Mouse (Mus musculus) heart, adult 2 months (tissue): ENCODE results near the gene 4930415O20Rik. TPM values are rescaled to one million over a fixed set of nuclear protein-coding genes. Genes with fewer than 3 reads are reported as not detected.

ENCODE experiments used
- DNase-seq, 2 experiments: peaks; one replicate each; pipeline ENCODE4 v3.0.0; 2021
- H3K27ac ChIP-seq: fragments of 200-600 bp; 2 replicates; pipeline ENCODE4 v1.8.1; 2022
- H3K27me3 ChIP-seq: fragments of 200-500 bp; 2 replicates; pipeline ENCODE4 v1.6.1; 2012; ENCODE audit warnings: mild to moderate bottlenecking, low read length, inconsistent platforms, mixed read lengths; ENCODE audit not compliant: control insufficient read depth, insufficient read depth
- H3K36me3 ChIP-seq: fragments of 200-500 bp; 2 replicates; pipeline ENCODE4 v1.6.1; 2012; ENCODE audit warnings: low read length, inconsistent platforms; ENCODE audit not compliant: control insufficient read depth, insufficient read depth
- H3K4me1 ChIP-seq: fragments of 200-500 bp; 2 replicates; pipeline ENCODE4 v1.6.1; 2011; ENCODE audit warnings: low read length; ENCODE audit not compliant: control insufficient read depth, insufficient read depth
- H3K4me3 ChIP-seq: fragments of 200-600 bp; 2 replicates; pipeline ENCODE4 v1.8.1; 2022
- H3K79me2 ChIP-seq: fragments of 200-500 bp; replicated peaks from 2 replicates; pipeline ENCODE4 v1.6.1; 2012; ENCODE audit warnings: mild to moderate bottlenecking, inconsistent platforms, low read length, moderate library complexity, mixed read lengths; ENCODE audit not compliant: control insufficient read depth, insufficient read depth
- H3K9ac ChIP-seq: fragments of 200-500 bp; 2 replicates; pipeline ENCODE4 v1.6.1; 2012; ENCODE audit warnings: low read depth, mild to moderate bottlenecking, control low read depth, inconsistent platforms, low read length, mixed read lengths
- CTCF ChIP-seq: fragments of 200-600 bp; IDR thresholded peaks from 2 replicates; pipeline ENCODE4 v1.8.1; 2022; ENCODE audit warnings: antibody characterized with exemption, mild to moderate bottlenecking, moderate library complexity
- EP300 ChIP-seq: fragments of 200-500 bp; IDR thresholded peaks from 2 replicates; pipeline ENCODE4 v1.6.1; 2011; ENCODE audit warnings: low read depth, low read length, control low read depth; ENCODE audit not compliant: insufficient read depth
- POLR2A ChIP-seq: fragments of 200-500 bp; IDR thresholded peaks from 2 replicates; pipeline ENCODE4 v1.6.1; 2011; ENCODE audit warnings: mild to moderate bottlenecking, low read depth, low read length, control low read depth; ENCODE audit not compliant: insufficient read depth
- WGBS: fragments of 180-500 bp; shearing (Covaris S2); methylation state at CpG from one replicate; pipeline ENCODE4 v1.1.7; 2018; 5-methylcytosine and 5-hydroxymethylcytosine counted together
- intact Hi-C: fragments of 180-260 bp; cut with DNase I; formaldehyde crosslinking; loops from one replicate; pipeline ENCODE4 v1.15.1; 2025
- polyA plus RNA-seq: library from polyadenylated mRNA; depleted of rRNA; stranded (reverse); fragments of >200 nt; gene quantifications from 2 replicates; pipeline ENCODE4 v1.2.3, GENCODE M21; 2012
- total RNA-seq, 2 experiments: library from RNA; stranded (reverse); gene quantifications; 2 replicates each; pipeline ENCODE4 v1.2.3; 2021

4930415O20Rik gene
- total and polyA plus RNA-seq, 3 experiments, result 1.6 to 2.1 TPM; not detected in 1

DNA sequence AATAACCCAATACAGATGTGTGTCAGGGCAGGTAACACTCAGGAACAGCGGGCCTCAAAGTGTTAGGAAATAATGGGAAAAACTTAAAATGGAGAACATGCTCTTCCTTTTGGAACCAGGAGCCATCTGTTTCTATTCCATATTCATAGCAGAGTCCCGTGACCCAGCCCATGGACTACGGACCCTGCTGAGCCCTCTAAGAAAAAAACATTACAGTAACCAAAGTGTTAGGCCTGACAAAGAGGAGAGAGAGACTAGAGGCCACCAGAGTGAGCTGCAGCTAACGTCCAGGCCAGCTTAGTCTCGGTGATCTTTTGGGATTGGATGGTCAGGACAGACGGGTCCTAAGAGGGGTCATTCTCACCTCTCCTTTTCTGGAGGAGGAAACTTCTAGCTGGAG is 44.2 kb downstream of the 4930415O20Rik start:
- no peak for TF ChIP-seq POLR2A
- TF ChIP-seq EP300, result no peak
- no peak for TF ChIP-seq CTCF
- intact Hi-C loops, result no loop called here
- Histone ChIP-seq H3K79me2 (no peaks in the 10 kb centered on the region; the same call in 1 of the 2 replicates), H3K9ac (no peak overlapping the region), H3K27me3 (no peaks in the 10 kb centered on the region), H3K4me1 (peaks cover 1% of the 10 kb centered on the region; the same call in 1 of the 2 replicates), H3K4me3 (no peak overlapping the region), H3K27ac (no peak overlapping the region; the same call in 1 of the 2 replicates), H3K36me3 (no peaks in the 10 kb centered on the region)
- 63% methylated on average over 6 of the region's 6 CpGs for WGBS
- no peak for DNase-seq

DNA sequence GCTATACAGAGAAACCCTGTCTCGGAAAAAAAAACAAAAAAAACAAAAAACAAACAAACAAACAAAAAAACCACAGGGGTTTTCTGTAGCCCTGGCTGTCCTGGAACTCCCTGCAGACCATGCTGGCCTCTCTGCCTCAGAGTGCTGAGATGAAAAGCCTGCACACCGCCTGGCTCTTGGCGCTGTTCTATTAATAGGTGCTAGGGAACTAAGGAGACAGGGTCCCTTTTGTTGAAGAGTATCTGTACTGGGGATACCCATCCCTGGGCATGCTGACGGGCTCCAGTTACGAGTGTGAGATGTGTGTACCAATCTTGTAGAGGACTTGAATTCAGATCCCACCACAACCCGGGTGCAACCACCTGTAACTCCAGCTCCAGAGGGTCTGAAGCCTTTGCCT is 44.9 kb downstream of the 4930415O20Rik start:
- DNase-seq, result no peak
- Histone ChIP-seq H3K4me3 (no peak overlapping the region), H3K79me2 (no peaks in the 10 kb centered on the region; the same call in 1 of the 2 replicates), H3K27me3 (no peaks in the 10 kb centered on the region), H3K4me1 (peaks cover 1% of the 10 kb centered on the region; the same call in 1 of the 2 replicates), H3K36me3 (no peaks in the 10 kb centered on the region), H3K9ac (no peak overlapping the region), H3K27ac (no peak overlapping the region)
- WGBS, result 65% methylated on average over 6 of the region's 6 CpGs
- no peak for TF ChIP-seq CTCF
- TF ChIP-seq POLR2A, result no peak
- TF ChIP-seq EP300, result no peak
- intact Hi-C loops, result loop anchor here (2.0 kb wide), 1 partner anchor 105 kb away; no protein-coding TSS in a partner anchor

DNA sequence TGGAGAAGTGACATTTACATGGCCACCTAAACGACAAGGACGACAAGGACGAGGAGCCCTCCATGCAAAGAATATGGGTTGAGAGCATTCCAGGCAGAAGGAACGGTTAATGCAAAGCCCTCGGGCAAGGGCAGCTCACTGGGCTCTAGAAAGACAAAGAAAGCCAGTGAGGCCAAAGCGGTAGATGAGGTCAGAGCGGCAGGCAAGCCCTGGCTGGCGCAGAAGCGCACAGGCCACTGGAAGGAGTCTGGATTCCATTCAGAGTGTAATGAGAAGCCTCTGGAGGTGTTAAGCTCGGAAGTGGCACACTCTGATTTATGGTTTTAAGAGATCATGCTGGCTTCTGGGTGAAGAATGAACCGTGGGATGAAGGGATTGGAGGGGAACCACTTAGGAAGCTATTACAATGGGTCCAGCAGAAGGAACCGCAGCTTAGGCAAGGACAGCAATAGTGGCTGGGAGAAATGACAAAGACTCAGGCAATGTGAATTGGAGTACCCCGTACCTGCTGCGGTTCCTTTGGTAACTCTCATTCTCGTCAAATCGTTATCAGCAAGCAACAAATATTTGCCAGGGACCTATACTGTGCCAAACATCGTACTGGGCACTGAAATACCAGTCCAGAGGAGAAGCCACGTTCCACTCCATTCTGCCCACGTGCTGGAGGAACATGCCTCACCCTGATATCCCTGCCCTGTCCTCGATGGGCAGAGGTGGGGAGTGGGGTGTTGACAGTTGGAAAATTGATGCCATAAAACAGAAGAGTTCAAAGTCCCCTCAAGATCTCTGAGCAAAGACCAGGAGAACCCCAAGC is 45.8 kb downstream of the 4930415O20Rik start:
- no peak for TF ChIP-seq POLR2A
- no peak for TF ChIP-seq CTCF
- no peak for TF ChIP-seq EP300
- Histone ChIP-seq H3K9ac (no peak overlapping the region), H3K4me3 (no peak overlapping the region), H3K36me3 (no peaks in the 10 kb centered on the region), H3K27me3 (no peaks in the 10 kb centered on the region), H3K4me1 (peaks cover 1% of the 10 kb centered on the region; the same call in 1 of the 2 replicates), H3K79me2 (no peaks in the 10 kb centered on the region; the same call in 1 of the 2 replicates), H3K27ac (peak overlapping the region; percentile 60)
- peak in 1 of 2 experiments; percentile 41 for DNase-seq
- intact Hi-C loops, result loop anchor here (1.0 to 2.0 kb wide), 2 partner anchors 36 to 106 kb away; no protein-coding TSS in a partner anchor
- 44% methylated on average over 20 of the region's 20 CpGs for WGBS

DNA sequence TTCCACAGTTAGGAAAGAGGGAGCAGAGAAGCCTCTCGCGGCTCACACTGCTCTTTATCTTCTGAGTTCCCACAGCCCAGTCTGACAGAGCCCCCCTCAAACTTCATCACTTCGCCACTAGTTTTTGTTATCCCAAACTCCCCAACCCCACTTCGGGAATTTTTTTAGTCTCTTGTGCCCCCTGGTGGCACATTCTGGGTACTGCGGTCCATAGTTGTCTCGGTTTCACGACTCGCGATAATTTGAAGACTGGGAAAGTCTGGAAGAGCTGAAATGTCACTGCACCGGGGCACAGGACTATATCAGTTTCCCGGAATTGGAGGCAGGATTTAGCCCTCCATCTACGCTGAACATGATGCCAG is 46.4 kb downstream of the 4930415O20Rik start:
- intact Hi-C loops, result loop anchor here (1.0 to 2.0 kb wide), 2 partner anchors 37 to 106 kb away; no protein-coding TSS in a partner anchor
- H3K36me3 ChIP-seq, result no peaks in the 10 kb centered on the region
- no peak overlapping the region for H3K27ac ChIP-seq
- H3K27me3 ChIP-seq, result no peaks in the 10 kb centered on the region
- 0 out of 2 replicates have a peak overlapping the region, but pooled peaks have one; percentile 29 for H3K9ac ChIP-seq
- no peak overlapping the region for H3K4me3 ChIP-seq
- TF ChIP-seq CTCF, result peak; percentile 98
- no peak for TF ChIP-seq POLR2A
- TF ChIP-seq EP300, result peak; percentile 79; the same call in 1 of the 2 replicates
- peaks cover 1% of the 10 kb centered on the region; the same call in 1 of the 2 replicates for H3K4me1 ChIP-seq
- H3K79me2 ChIP-seq, result no peaks in the 10 kb centered on the region; the same call in 1 of the 2 replicates
- under 1% methylated on average over 12 of the region's 12 CpGs for WGBS
- peak; percentile 74 to 90 for DNase-seq

DNA sequence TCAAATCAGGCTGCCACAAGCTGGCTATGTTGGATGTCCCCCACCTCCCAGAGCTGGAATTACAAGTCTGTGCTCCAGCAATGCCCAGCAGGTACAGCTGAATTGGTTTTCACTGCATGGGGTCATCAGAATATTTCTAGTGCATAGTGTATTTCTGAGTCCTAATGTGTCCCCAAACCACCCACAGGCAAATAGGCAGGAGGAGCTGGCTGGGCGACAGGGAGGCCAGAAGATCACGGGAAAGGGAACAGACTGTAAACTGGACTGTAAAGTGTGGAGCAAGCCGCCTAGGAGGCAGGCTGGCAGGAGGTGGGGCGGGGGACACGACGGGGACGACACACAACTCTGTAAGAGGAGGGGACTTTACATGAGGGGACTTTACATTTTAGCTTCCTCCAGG is 51.4 kb downstream of the 4930415O20Rik start:
- H3K4me3 ChIP-seq, result no peak overlapping the region
- H3K27ac ChIP-seq, result no peak overlapping the region
- H3K4me1 ChIP-seq, result peaks cover 1% of the 10 kb centered on the region; the same call in 1 of the 2 replicates
- intact Hi-C loops, result no loop called here
- no peak overlapping the region for H3K9ac ChIP-seq
- WGBS, result 19% methylated on average over 7 of the region's 7 CpGs
- no peaks in the 10 kb centered on the region for H3K27me3 ChIP-seq
- H3K36me3 ChIP-seq, result no peaks in the 10 kb centered on the region
- no peaks in the 10 kb centered on the region for H3K79me2 ChIP-seq
- no peak for DNase-seq
- TF ChIP-seq POLR2A (no peak), CTCF (no peak), EP300 (no peak)

DNA sequence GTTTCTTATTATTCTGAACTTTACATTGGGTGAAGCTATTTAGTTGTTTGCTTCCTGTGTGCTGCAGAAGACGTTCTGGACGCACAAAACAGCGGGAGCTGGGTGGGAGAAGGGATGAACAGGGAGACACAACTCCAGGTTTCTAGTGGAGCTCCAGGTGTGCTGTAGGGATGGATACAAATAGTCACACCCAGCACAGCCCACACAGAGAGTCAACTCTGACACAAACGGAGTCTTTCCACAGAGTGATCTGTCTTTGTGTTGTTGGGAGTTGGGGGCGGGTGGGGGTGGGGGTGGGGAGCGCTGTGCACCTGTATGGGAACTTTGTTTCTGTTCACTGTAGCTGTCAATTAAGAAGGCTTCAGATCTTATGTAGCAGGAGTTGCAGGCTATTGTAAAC is 51.9 kb downstream of the 4930415O20Rik start:
- Histone ChIP-seq H3K27me3 (no peaks in the 10 kb centered on the region), H3K4me3 (no peak overlapping the region), H3K27ac (no peak overlapping the region), H3K4me1 (no peaks in the 10 kb centered on the region), H3K9ac (no peak overlapping the region), H3K79me2 (no peaks in the 10 kb centered on the region), H3K36me3 (no peaks in the 10 kb centered on the region)
- TF ChIP-seq CTCF (no peak), POLR2A (no peak), EP300 (no peak)
- intact Hi-C loops, result no loop called here
- 45% methylated on average over 6 of the region's 6 CpGs for WGBS
- no peak for DNase-seq
